19 mouse cellular contexts compared by ENCODE assay signal in genomic region chr10:31272738-31273137, GRCm38 (mm10).
"Had no signal": no experiment of that assay in that cellular context is flagged by ENCODE, and none has a peak within 500 bp of the region (broad histone marks: within the 10 kb centered on the region; RNA-seq: fewer than 3 reads in every experiment).

No protein-coding gene starts in this region.

- H3K27me3 ChIP-seq: kidney, embryonic 15.5 days; liver, embryonic 13.5 days; midbrain, embryonic 15.5 days had no signal

- H3K4me3 ChIP-seq: kidney, embryonic 15.5 days; left cerebral cortex, adult 2 months; liver, embryonic 13.5 days; midbrain, embryonic 15.5 days; myocyte had no signal

- H3K9me3 ChIP-seq: kidney, embryonic 15.5 days; liver, embryonic 13.5 days; midbrain, embryonic 15.5 days had no signal

- H3K4me2 ChIP-seq: kidney, embryonic 15.5 days; liver, embryonic 13.5 days; midbrain, embryonic 11.5 days; midbrain, embryonic 15.5 days had no signal

- H3K27ac ChIP-seq: kidney, embryonic 15.5 days; left cerebral cortex, adult 2 months; liver, embryonic 13.5 days; midbrain, embryonic 15.5 days; stomach, postnatal 0 days had no signal

- H3K9ac ChIP-seq: kidney, embryonic 15.5 days; liver, embryonic 13.5 days; midbrain, embryonic 15.5 days had no signal

- DNase-seq: kidney, postnatal 10 days; kidney, postnatal 36 days; layer of hippocampus, postnatal 36 days; liver, embryonic 13.5 days; lung, adult 2 months; lung, postnatal 14 days; lung, postnatal 4 days; right cerebral cortex, adult 18-20 months; right cerebral cortex, postnatal 14 days; right cerebral cortex, postnatal 4 days; thymus, adult 2 months; thymus, postnatal 14 days; thymus, postnatal 4 days had no signal

- H3K4me1 ChIP-seq: kidney, embryonic 15.5 days; liver, embryonic 13.5 days; midbrain, embryonic 15.5 days had no signal

- H3K36me3 ChIP-seq: kidney, embryonic 15.5 days; liver, embryonic 13.5 days; midbrain, embryonic 15.5 days had no signal
